Mouse (Mus musculus): ENCODE data around the gene Prkaa2. TPM values are rescaled to one million over a fixed set of nuclear protein-coding genes. Genes with fewer than 3 reads are reported as not detected.

The Prkaa2 gene
- polyA plus RNA-seq (2017; shearing (Covaris generic)) = not detected

DNA sequence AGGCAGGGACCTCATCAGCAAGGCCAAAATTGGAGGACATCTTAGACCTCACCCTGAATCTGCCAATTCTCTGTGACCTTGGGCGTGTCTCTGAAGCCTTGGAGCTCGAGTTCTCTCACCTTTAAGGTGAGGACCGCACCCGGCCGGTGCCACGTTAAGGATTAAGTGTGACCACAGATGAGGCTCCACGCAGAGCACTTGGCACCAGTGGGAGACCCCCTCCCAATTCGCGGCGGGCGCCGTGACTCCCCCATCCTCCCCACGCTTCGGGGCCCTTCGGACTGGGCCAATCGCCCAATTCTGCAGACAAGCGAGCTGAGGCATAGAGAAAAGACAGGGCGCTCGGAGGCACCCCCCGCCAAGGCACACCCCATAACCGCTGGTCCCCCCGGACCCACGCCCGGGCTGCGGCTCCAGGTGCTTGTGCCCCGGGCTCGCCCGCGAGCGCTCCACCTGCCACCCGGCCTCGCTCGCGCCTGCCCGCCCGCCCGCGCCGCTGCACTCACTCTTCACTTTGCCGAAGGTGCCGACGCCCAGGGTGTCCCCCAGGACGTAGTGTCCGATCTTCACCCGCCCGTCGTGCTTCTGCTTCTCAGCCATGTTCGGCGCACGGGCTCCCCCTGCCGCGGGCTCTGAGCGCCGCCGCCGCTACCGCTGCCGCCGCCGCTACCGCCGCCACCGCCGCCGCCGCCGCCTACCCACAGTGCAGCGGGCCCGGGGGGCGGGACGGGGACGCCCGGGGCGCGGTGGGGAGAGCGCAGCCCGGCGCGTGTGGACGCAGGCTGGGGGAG is at the start of gene Prkaa2:
Prkaa2 (minus strand) TSS at position 692 of the 791 bp plus-strand sequence.
- no peak for ATAC-seq

GRCm38 (mm10) chr4:105159531-105159870 is 49.8 kb upstream of the Prkaa2 start:
- no peak for ATAC-seq

- no peak for ATAC-seq
Measured at GRCm38 (mm10) chr4:105158651-105159530, 49.2 kb upstream of the Prkaa2 start.

DNA sequence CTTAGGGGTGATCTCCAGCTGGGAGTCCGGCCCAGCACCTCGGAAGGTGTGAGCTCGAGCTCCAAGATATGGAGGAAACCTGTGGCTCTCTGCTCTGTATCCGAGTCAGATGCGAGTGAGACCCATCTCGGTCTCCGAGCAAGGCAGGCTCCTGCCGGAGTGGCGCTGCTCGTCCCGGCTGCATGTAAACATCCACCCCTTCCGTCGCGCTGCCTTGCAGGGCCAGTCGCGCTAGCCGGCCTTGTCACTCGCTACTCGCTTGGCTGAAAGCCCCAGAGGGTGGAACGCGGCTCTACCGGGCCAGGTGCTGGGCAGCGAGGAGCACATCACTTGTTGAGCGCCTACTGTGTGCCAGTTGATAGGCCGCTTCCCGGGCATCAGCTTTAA is 48.5 kb upstream of the Prkaa2 start:
- no peak for ATAC-seq

- no peak for ATAC-seq
Measured at GRCm38 (mm10) chr4:105157276-105158168, 47.8 kb upstream of the Prkaa2 start, which contains the start of gene Plpp3. Plpp3 (plus strand) TSS chr4:105157347.

DNA sequence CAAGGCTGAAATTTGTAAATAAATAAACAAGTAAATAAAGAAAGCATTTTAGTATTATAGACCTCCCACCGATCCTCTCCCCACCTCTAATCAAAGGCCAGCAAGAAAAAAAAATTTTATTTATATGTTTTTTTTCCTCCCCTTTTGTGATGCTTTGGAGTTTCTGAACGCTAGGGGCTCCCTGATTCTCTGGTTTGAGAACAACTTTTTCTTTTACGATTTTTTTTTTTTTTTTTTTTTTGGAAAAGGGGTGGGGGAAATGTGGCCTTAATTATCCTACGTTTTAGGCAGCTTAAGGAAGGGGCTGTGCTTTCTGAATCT is 47.2 kb upstream of the Prkaa2 start:
- no peak for ATAC-seq

DNA sequence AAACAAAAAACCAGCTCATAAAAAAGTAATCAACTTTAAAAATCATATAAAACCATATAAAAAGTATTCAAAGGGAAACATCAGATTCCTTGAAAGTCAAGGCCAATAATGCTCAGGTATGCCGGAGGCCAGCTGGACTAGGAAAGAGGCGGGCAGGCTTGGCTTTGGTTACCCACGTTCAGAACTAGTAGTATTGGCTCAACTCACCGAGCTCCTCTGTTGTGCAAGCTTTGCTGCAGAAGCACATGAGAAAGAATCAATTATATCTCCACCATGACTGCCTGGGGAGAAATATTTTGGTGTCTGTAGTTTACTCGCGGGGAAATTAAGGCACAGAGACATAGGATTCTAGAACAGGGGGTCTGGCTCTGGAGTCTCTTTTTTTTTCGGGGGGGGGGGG is 46.6 kb upstream of the Prkaa2 start:
- ATAC-seq = no peak

DNA sequence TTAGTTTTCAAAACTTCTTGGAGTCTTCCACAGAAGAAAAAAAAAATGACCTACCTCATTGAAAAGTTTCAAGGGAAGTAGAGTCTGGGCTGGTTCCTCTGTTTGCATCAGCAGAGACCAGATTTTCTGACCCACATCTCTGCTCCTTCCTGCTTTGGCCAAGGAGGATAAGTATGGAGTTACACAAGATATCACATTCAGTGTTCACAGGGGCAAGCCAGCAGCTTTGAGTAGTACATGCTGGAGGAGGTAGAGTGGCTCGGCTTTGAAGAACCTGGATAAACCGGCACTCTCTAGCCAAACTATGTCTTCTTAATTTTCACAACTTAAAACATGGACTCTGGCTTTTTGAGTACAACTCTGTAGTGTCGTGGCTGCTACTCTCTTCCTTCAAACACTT is 43.5 kb upstream of the Prkaa2 start:
- no peak for ATAC-seq

DNA sequence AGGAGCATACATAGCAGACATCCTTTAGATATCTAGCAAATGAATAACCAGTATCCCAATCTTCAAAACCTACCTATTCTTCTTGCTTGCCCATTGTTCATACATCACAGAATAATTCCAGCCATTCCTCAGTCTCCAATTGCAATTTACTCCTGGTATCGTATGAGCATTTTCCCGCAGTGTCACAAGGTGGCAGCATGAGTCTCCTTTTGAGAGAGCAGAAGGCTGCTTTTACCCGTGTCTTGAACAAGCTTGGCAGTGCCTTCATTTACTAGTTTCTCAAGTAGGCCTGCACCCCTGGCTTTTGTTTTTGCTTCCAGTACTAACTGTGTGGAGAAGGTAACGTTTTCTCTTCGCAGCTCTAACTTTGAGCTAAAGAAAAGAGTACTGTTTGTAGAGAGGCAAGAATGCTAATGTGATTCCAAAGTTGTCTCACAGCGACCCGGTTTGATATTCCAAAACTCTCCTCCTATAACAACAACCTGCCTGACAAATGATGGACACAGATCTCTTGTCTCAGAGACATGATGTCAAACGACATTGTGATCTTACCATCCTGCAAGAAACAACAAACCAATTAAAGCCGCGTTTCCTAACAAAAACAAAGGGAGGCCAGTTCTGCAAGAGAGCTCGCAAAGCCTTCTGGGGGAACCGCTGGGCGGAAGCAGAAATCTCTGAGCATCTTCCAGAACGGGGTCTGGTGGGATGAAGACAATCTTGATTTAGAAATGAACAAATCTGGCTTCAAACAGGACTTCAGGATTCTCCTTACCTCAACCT is 42.4 kb upstream of the Prkaa2 start:
- ATAC-seq = no peak

DNA sequence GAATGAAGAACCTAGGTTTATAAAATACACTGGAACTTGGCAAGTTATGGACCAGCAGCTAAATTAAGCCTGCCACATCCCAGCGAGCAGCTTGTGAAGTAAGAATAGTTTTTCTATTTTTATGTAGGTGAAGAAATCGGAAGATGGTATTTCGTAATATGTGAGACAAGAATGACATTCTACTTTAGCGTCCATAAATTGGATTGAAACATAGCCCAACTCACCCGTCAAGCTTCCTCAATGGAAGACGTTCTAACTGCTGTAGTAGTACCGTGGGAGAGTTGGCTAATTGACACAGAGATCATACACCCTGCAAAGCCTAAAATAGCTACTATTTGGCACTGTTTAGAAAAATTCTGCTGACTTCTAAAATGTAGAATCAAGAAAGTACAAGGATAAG is 39.8 kb upstream of the Prkaa2 start:
- no peak for ATAC-seq

DNA sequence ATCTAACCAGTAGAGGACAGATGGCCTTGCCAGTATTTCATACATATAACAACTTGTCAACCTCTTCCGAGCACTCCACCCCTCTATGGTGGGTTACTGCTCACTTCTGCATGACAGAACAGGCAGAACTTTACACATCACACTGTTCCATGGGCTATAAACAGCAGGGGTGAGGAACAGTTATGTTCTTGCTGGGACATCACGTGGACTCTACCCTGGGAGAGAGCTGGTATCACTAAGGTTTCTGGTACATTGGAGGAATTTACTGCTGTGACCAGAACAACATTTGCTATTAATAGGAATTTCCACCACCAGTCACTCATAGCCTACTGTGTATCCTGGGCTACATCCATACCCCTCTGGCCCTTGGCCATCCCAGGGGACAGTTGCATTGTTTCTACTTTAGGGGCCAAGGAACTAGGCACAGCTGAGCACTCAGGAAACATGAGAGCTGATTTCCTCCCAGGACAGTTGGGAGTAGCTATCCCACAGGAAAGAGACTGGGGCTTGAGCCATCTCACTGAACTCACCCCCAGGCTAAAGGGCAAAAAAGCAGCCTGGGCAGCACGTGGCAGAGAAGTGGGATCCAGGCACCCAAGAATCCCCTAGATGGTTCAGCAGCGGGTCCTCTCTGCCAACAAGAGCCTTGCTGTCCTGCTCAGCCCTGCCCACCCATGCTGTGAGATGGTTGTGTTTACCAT is 23.8 kb upstream of the Prkaa2 start:
- no peak for ATAC-seq

GRCm38 (mm10) chr4:105131756-105132314 is 22.1 kb upstream of the Prkaa2 start:
- ATAC-seq = no peak

DNA sequence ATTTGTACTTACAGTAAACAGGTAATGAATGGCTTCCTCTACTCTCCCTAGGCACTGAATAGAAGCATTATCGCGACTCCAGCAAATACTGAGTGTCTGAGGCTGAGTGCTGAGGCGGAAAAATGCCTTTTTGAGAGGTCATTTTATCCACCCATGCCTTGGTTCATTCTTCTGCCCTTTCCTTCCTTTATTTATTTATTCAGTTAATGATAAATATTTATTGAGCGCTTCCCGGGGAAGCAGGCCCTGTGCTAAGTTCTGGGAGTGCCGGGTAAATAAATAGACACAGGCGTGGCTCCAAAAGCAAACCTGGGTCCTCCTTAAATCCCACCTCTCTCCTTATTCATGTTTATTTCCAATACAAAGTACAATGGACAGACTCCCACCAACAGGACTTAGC is 19.5 kb upstream of the Prkaa2 start:
- no peak for ATAC-seq

DNA sequence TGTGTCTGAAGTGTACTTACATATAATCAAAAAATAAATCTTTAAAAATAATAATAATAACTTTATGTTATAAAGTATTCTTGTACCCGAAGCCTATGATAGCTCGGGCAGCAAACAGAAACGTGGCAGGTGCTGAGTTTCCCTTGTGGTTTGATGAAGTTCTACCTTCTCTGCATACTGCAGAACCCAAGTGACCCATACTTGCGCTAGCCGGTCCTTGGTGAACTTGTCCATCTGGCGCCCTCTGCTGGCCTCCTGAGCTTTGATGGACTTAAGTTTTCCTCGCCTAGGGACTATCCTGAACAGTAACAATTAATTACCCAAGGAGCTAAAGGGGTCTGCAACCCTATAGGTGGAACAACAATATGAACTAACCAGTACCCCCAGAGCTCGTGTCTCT is 12.7 kb upstream of the Prkaa2 start:
- ATAC-seq = no peak

DNA sequence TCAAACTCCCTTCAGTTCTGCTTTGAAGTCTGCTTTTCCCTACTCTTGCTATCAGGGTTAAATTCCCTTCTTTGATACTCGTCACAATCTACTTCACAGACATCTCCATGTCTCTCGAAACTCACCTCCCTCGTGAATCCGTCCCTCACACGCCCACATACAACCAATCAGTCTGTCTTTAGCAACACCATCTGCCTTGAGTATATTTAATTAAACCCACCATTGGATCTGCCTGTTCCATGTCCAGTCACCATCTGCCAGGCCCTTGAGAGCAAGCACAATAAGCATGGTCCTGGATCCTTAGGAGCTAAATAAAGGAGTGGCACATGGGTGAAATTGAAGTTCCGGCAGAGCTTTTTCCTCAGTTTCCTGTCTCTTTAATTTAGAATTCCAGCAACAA is 11.4 kb upstream of the Prkaa2 start:
- ATAC-seq = no peak

- no peak for ATAC-seq
Measured at GRCm38 (mm10) chr4:105113468-105113867, 3.8 kb upstream of the Prkaa2 start.

DNA sequence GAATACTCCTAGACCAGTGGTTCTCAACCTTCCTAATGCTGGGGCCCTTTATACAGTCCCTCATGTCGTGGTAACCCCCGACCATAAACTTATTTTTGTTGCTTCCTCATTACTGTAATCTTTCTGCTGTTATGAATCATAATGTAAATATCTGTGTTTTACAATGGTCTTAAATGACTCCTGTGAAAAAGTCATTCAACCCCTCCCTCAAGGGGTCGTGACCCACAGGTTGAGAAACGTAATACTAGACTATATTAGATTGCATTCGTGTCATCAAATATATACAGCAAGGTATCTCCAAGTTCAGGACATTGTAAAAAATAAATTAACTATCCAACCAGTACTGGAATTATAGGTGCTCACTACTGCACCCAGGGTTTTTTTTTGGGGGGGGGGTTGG is 3.4 kb upstream of the Prkaa2 start:
- ATAC-seq = no peak

GRCm38 (mm10) chr4:105111770-105112169 is 2.1 kb upstream of the Prkaa2 start:
- no peak for ATAC-seq

DNA sequence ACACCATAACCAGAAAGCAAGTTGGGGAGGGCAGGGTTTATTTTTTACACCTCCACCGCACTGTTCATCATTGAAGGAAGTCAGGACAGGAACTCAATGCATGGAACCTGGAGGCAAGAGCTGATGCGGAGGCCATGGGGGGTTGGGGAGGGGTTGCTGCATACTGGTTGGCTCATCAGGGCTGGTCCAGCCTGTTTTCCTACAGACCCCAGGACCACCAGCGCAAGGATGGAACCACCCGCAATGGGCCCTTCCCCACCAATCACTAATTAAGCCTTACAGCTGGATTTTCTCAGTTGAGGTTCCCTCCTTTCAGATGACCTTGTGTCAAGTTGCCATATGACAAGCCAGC is 970 bp upstream of the Prkaa2 start:
- no peak for ATAC-seq

GRCm38 (mm10) chr4:105109990-105110683 is 447 bp upstream of the Prkaa2 start:
- no peak for ATAC-seq
